Mouse (Mus musculus): ENCODE results near the gene Zfp654. TPM values are rescaled to one million over a fixed set of nuclear protein-coding genes. Genes with fewer than 3 reads are reported as not detected.
A peak's percentile ranks its signal among the peaks of the same experiment; 100 is the strongest.

Zfp654 gene
- total and polyA plus RNA-seq, 3 experiments = 6.5 to 22.6 (median 7.1) TPM

DNA sequence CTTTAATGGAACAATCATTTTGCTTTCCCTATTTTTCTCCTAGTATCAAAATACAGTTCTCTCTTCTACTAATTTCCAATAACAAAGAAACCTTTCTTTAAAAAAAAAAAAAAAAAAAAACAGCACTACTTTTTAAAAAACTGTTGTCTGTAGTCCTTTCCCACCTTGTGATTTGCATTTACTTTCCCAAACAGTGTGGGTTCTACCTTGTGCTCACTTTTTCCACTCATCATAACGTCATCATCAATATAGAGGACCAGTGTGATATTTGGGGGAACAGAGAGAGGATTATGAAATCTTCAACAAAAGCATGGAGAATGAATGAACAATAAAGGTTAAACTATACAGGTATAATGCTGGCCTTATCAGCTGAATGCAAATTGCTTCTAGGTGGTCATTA, 27.0 kb downstream of the Zfp654 start:
- no peaks in the 10 kb centered on the region for H3K9me3 ChIP-seq (replicated peaks; ENCODE audit: low read length)
- H3K4me2 ChIP-seq (ENCODE audit: insufficient read depth, low read depth, poor library complexity, severe bottlenecking) = no peak overlapping the region
- no peaks in the 10 kb centered on the region for H3K79me2 ChIP-seq (replicated peaks; ENCODE audit: control insufficient read depth, extremely low read depth, insufficient read depth, poor library complexity, severe bottlenecking)
- no peaks in the 10 kb centered on the region for H3K27me3 ChIP-seq (replicated peaks)
- TF ChIP-seq MYC (IDR thresholded peaks at IDR 0.05; ENCODE audit: low read depth, low read length) (0 out of 2 replicates have a peak, but pooled peaks have one; percentile 26), ELF1 (IDR thresholded peaks at IDR 0.05; ENCODE audit: low read depth, low read length) (no peak), ZNF384 (IDR thresholded peaks at IDR 0.05; ENCODE audit: low read depth, low read length) (peak; percentile 96), SMC3 (IDR thresholded peaks at IDR 0.05; ENCODE audit: low read depth, low read length) (no peak), POLR2A (IDR thresholded peaks at IDR 0.05; ENCODE audit: low read depth, low read length) (no peak), IRF4 (IDR thresholded peaks at IDR 0.05; ENCODE audit: low read depth, low read length) (peak; percentile 70; the same call in 1 of the 2 replicates), CHD2 (IDR thresholded peaks at IDR 0.05; ENCODE audit: low read length) (no peak), JUND (conservative IDR thresholded peaks at IDR 0.05; ENCODE audit: low read depth, low read length) (peak; percentile 96), MEF2A (IDR thresholded peaks at IDR 0.05; ENCODE audit: borderline replicate concordance, low read depth, low read length) (peak; percentile 81; the same call in 1 of the 2 replicates), JUN (IDR thresholded peaks at IDR 0.05; ENCODE audit: insufficient read depth, low read depth, low read length) (peak; percentile 98), ZC3H11A (IDR thresholded peaks at IDR 0.05; ENCODE audit: low read depth, low read length) (no peak), MAX (IDR thresholded peaks at IDR 0.05; ENCODE audit: low read length) (no peak), EP300 (IDR thresholded peaks at IDR 0.05; ENCODE audit: low read length) (peak; percentile 89), UBTF (IDR thresholded peaks at IDR 0.05; ENCODE audit: low read depth, low read length) (no peak), CTCF (conservative IDR thresholded peaks at IDR 0.05 in 1 of 2, IDR thresholded peaks at IDR 0.05 in 1 of 2; ENCODE audit: low read depth in 2 of 2, low read length in 2 of 2) (no peak), ETS1 (conservative IDR thresholded peaks at IDR 0.05; ENCODE audit: low read depth, low read length) (peak; percentile 95), TCF12 (IDR thresholded peaks at IDR 0.05; ENCODE audit: low read depth, low read length) (no peak)
- DNase-seq (ENCODE audit: extremely low read depth) = peak; percentile 64
- H3K9ac ChIP-seq (ENCODE audit: insufficient read depth, low read depth) = no peak overlapping the region
- no peak overlapping the region for H3K4me3 ChIP-seq (replicated peaks in 1 of 3; ENCODE audit: low read depth in 2 of 3, low read length in 2 of 3, poor library complexity in 1 of 3)
- no peak overlapping the region for H3K27ac ChIP-seq (ENCODE audit: insufficient read depth, low read depth)
- dilution Hi-C loops (cut with MboI; ENCODE audit: extremely low pct_ligation_motif_present, extremely low pct_unique_long_range_greater_than_20kb, low sequenced_read_pairs) (no loop called here), in situ Hi-C loops (cut with MboI; ENCODE audit: low pct_ligation_motif_present, low pct_unique_long_range_greater_than_20kb, low sequenced_read_pairs) (no loop called here)
- peaks cover 0 to 29% of the 10 kb centered on the region in 2 experiments for H3K36me3 ChIP-seq (replicated peaks in 1 of 2; ENCODE audit: control insufficient read depth in 1 of 2, insufficient read depth in 1 of 2, low read length in 1 of 2)
- peaks cover 4 to 14% of the 10 kb centered on the region in 2 experiments for H3K4me1 ChIP-seq (ENCODE audit: control insufficient read depth in 1 of 2, insufficient read depth in 2 of 2)

DNA sequence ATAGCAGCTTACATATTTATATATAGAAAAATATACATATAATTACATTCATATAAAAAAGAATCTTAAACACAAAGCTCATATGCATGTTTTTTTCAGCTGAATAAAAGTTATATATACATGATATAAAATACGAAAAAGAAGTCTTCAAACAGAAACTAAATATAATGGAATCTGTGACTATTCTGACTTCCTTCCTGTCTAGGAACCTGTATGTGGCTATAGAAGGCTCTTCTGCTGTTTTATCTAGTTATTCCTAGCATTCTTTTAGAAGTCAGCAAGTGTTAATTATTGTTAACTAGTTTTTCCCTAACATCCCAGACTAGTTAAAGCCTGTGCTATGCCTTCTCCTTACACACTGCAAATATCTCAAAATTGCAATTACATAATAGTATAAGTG, 27.6 kb downstream of the Zfp654 start:
- no peak for DNase-seq (ENCODE audit: extremely low read depth)
- Histone ChIP-seq H3K4me1 (ENCODE audit: control insufficient read depth in 1 of 2, insufficient read depth in 2 of 2) (peaks cover 4 to 18% of the 10 kb centered on the region in 2 experiments), H3K4me2 (ENCODE audit: insufficient read depth, low read depth, poor library complexity, severe bottlenecking) (no peak overlapping the region), H3K27me3 (replicated peaks) (no peaks in the 10 kb centered on the region), H3K27ac (ENCODE audit: insufficient read depth, low read depth) (no peak overlapping the region), H3K9ac (ENCODE audit: insufficient read depth, low read depth) (no peak overlapping the region), H3K36me3 (replicated peaks in 1 of 2; ENCODE audit: control insufficient read depth in 1 of 2, insufficient read depth in 1 of 2, low read length in 1 of 2) (peaks cover 0 to 29% of the 10 kb centered on the region in 2 experiments), H3K9me3 (replicated peaks; ENCODE audit: low read length) (no peaks in the 10 kb centered on the region), H3K79me2 (replicated peaks; ENCODE audit: control insufficient read depth, extremely low read depth, insufficient read depth, poor library complexity, severe bottlenecking) (no peaks in the 10 kb centered on the region), H3K4me3 (replicated peaks in 1 of 3; ENCODE audit: low read depth in 2 of 3, low read length in 2 of 3, poor library complexity in 1 of 3) (no peak overlapping the region)
- TF ChIP-seq SIN3A (IDR thresholded peaks at IDR 0.05; ENCODE audit: low read length) (no peak), MAX (IDR thresholded peaks at IDR 0.05; ENCODE audit: low read length) (no peak), JUND (conservative IDR thresholded peaks at IDR 0.05; ENCODE audit: low read depth, low read length) (0 out of 2 replicates have a peak, but pooled peaks have one; percentile 50), NRF1 (IDR thresholded peaks at IDR 0.05; ENCODE audit: low read depth, low read length) (no peak), TCF12 (IDR thresholded peaks at IDR 0.05; ENCODE audit: low read depth, low read length) (no peak), USF1 (IDR thresholded peaks at IDR 0.05; ENCODE audit: low read depth, low read length) (no peak), JUN (IDR thresholded peaks at IDR 0.05; ENCODE audit: insufficient read depth, low read depth, low read length) (peak; percentile 23; the same call in 1 of the 2 replicates), USF2 (conservative IDR thresholded peaks at IDR 0.05; ENCODE audit: low read depth, low read length) (no peak)
- in situ Hi-C loops (cut with MboI; ENCODE audit: low pct_ligation_motif_present, low pct_unique_long_range_greater_than_20kb, low sequenced_read_pairs) = no loop called here
- dilution Hi-C loops (cut with MboI; ENCODE audit: extremely low pct_ligation_motif_present, extremely low pct_unique_long_range_greater_than_20kb, low sequenced_read_pairs) = no loop called here
